Mouse (Mus musculus) intestine, postnatal 0 days (tissue): Measurements from ENCODE around the gene Ubxn7. TPM values are rescaled to one million over a fixed set of nuclear protein-coding genes. Genes with fewer than 3 reads are reported as not detected.

Experiments used
- ATAC-seq: fragments of 200-750 bp; cut with Nextera tagmentation; 2 replicates; pipeline ENCODE4 v1.8.0; 2017; ENCODE audit warnings: mild to moderate bottlenecking, moderate TSS enrichment, moderate library complexity
- H3K27ac ChIP-seq: fragments of 300-500 bp; sonication (generic); 2 replicates; pipeline ENCODE4 v1.5.1; 2014; ENCODE audit warnings: mild to moderate bottlenecking, low read depth, low read length, moderate library complexity
- H3K27me3 ChIP-seq: fragments of 300-500 bp; sonication (generic); replicated peaks from 2 replicates; pipeline ENCODE4 v1.6.1; 2014; ENCODE audit warnings: low read length, mixed read lengths; ENCODE audit not compliant: control insufficient read depth, insufficient read depth
- H3K36me3 ChIP-seq: fragments of 300-500 bp; sonication (generic); 2 replicates; pipeline ENCODE4 v1.6.1; 2014; ENCODE audit warnings: mild to moderate bottlenecking, moderate library complexity; ENCODE audit not compliant: control insufficient read depth, insufficient read depth
- H3K4me1 ChIP-seq: fragments of 300-500 bp; sonication (generic); replicated peaks from 2 replicates; pipeline ENCODE4 v1.6.1; 2014; ENCODE audit warnings: antibody characterized with exemption, low read length, mixed read lengths; ENCODE audit not compliant: control insufficient read depth, insufficient read depth
- H3K4me2 ChIP-seq: fragments of 300-500 bp; sonication (generic); replicated peaks from 2 replicates; pipeline ENCODE4 v1.6.1; 2014; ENCODE audit warnings: low read depth, mild to moderate bottlenecking, moderate library complexity
- H3K4me3 ChIP-seq: fragments of 300-500 bp; sonication (generic); 2 replicates; pipeline ENCODE4 v1.5.1; 2014; ENCODE audit warnings: low read depth, low read length
- H3K9ac ChIP-seq: fragments of 300-500 bp; sonication (generic); 2 replicates; pipeline ENCODE4 v1.6.1; 2014; ENCODE audit warnings: mild to moderate bottlenecking, low read depth, low read length
- H3K9me3 ChIP-seq: fragments of 300-500 bp; sonication (generic); 2 replicates; pipeline ENCODE4 v1.6.1; 2016; ENCODE audit warnings: mixed run types; ENCODE audit not compliant: control insufficient read depth
- CTCF ChIP-seq: sonication (generic); IDR thresholded peaks from 2 replicates; pipeline ENCODE4 v1.5.1; 2016; ENCODE audit warnings: low read depth, mild to moderate bottlenecking, control low read depth, antibody characterized with exemption, moderate library complexity
- WGBS: fragments of 180-500 bp; shearing (Covaris S2); extraction: QIAGEN DNeasy Blood & Tissue Kit; methylation state at CpG from one replicate; pipeline ENCODE4 v1.1.7; 2014; 5-methylcytosine and 5-hydroxymethylcytosine counted together
- polyA plus RNA-seq: library from polyadenylated mRNA; unstranded; fragments of >200 nt; fragmentation: Nextera tagmentation; extraction: Ambion mirVana; gene quantifications from 2 replicates; pipeline ENCODE4 v1.2.1, GENCODE M21; 2015

Ubxn7 gene
- polyA plus RNA-seq, 1 experiment from 2014 or later: 6.8 TPM

DNA sequence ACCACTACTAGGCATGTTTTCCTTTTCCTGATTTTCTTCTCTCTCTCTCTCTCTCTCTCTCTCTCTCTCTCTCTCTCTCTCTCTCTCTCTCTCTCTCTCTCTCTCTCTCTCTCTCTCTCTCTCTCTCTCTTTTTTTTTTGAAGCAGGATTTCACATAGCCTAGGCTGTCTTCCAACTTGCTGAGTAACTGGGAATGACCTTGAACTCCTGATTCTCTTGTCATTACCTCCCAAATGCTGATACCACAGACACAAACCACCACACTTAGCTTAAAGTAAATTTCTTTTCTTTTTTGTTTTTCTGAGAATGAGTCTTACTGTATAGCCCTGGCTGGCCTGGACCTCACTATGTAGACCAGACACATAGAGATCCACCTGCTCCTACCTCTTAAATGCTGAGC is 102.6 kb downstream of the Ubxn7 start:
- H3K4me1 ChIP-seq: peaks cover 2% of the 10 kb centered on the region; the same call in 1 of the 2 replicates
- no peak overlapping the region for H3K9ac ChIP-seq
- no peak for ATAC-seq
- H3K27ac ChIP-seq: no peak overlapping the region
- H3K4me3 ChIP-seq: no peak overlapping the region
- H3K4me2 ChIP-seq: no peak overlapping the region
- peaks cover 5% of the 10 kb centered on the region; the same call in 1 of the 2 replicates for H3K36me3 ChIP-seq
- no peaks in the 10 kb centered on the region for H3K9me3 ChIP-seq
- no peaks in the 10 kb centered on the region for H3K27me3 ChIP-seq
- no peak for TF ChIP-seq CTCF

DNA sequence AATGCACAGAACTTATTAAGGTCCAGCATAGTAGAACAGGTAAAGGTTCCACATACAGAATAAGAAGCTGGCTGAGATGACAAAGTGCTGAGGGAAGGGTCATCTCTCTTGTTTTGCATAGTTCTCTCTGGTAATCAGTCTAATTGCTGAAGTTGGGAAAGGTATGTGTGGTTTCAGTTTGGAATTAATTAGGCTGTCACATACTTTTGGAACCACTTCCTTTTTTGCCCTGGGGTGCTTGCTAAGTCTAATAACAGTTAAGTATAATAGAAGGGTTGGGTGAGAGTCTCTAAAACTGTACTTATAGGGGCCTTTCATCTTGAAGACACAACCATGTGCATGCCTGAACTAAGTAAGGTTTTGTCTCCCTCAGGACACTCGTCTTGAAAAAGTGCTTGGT is 104.6 kb downstream of the Ubxn7 start:
- WGBS: 61% methylated on average over 1 of the region's 1 CpGs
- ATAC-seq: no peak
- Histone ChIP-seq H3K36me3 (peaks cover 5% of the 10 kb centered on the region), H3K4me3 (no peak overlapping the region), H3K4me2 (no peak overlapping the region), H3K4me1 (no peaks in the 10 kb centered on the region), H3K9me3 (no peaks in the 10 kb centered on the region), H3K27ac (no peak overlapping the region), H3K9ac (no peak overlapping the region), H3K27me3 (no peaks in the 10 kb centered on the region)
- TF ChIP-seq CTCF: no peak

DNA sequence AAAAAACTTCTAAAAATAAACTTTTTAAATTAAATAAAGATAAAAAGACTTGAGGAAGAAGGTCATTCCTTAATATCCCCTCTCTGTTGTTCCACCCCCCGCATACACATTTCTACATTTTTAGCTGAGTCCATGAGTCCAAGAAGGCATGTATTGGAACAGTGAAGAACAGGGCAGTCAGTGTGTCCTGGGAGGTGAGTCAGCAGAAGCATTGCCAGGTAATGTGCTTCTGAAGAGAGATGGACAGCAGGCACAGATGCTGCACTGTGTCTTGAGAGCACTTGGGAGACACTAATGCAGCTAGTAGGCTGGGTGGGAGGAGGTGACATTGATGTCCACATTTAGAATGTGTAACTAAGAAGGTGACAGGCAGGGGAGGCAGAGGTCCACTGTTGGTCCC is 105.2 kb downstream of the Ubxn7 start:
- H3K4me3 ChIP-seq: no peak overlapping the region
- ATAC-seq: no peak; the same call in 1 of the 2 replicates
- no peak overlapping the region for H3K9ac ChIP-seq
- no peak overlapping the region for H3K4me2 ChIP-seq
- no peak overlapping the region; the same call in 1 of the 2 replicates for H3K27ac ChIP-seq
- H3K36me3 ChIP-seq: peaks cover 5% of the 10 kb centered on the region
- H3K4me1 ChIP-seq: no peaks in the 10 kb centered on the region
- H3K27me3 ChIP-seq: no peaks in the 10 kb centered on the region
- no peak for TF ChIP-seq CTCF
- H3K9me3 ChIP-seq: no peaks in the 10 kb centered on the region
- 95% methylated on average over 1 of the region's 1 CpGs for WGBS

DNA sequence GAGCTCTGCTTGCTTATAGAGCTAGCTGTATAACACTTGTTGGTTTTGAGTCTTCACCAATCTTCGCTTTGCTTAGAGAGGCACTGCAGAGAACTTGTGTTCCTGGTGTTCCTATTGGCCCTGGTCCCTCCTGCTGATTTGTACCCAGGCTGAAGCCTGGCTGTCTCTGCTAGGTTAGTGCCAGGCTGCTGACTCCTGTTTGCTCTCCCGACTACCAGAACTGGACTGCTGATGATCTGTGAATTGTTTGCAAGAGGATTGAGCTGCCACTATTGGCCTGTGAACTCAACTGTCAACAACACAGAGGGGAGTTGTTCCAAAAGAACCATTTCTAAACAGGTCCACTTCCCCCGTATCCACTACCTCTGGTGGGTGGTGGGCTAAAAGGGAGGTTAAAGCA is 109.4 kb downstream of the Ubxn7 start:
- 0 out of 2 replicates have a peak, but pooled peaks cover 2% of the 10 kb centered on the region for H3K4me1 ChIP-seq
- no peaks in the 10 kb centered on the region for H3K27me3 ChIP-seq
- no peak overlapping the region for H3K4me2 ChIP-seq
- WGBS: 85% methylated on average over 3 of the region's 3 CpGs
- H3K27ac ChIP-seq: peak overlapping the region; percentile 30; the same call in 1 of the 2 replicates
- TF ChIP-seq CTCF: no peak
- ATAC-seq: no peak
- H3K9me3 ChIP-seq: no peaks in the 10 kb centered on the region
- H3K36me3 ChIP-seq: peaks cover 5% of the 10 kb centered on the region
- no peak overlapping the region for H3K4me3 ChIP-seq
- no peak overlapping the region for H3K9ac ChIP-seq

Other genes starting within 250 kb of the Ubxn7 start
- 68.1 and 71.6 TPM in 2 replicates for gene Pigx, start 232.5 kb upstream of the Ubxn7 start, polyA plus RNA-seq
- gene Cep19, start 232.5 kb upstream of the Ubxn7 start, polyA plus RNA-seq: 22.3 and 23.0 TPM in 2 replicates
- 4.7 and 4.8 TPM in 2 replicates for gene Nrros, start 166.7 kb upstream of the Ubxn7 start, polyA plus RNA-seq
- 0.13 TPM in 1 of 2 replicates, not detected in the other for gene Bex6, start 152.4 kb upstream of the Ubxn7 start, polyA plus RNA-seq
- gene Fbxo45, start 85.1 kb upstream of the Ubxn7 start, polyA plus RNA-seq: 4.9 and 5.1 TPM in 2 replicates
- 10.7 and 11.8 TPM in 2 replicates for gene Wdr53, start 85.0 kb upstream of the Ubxn7 start, polyA plus RNA-seq
- not detected in 2 replicates for gene Smco1, start 60.8 kb upstream of the Ubxn7 start, polyA plus RNA-seq
- 11.9 and 14.2 TPM in 2 replicates for gene Rnf168, start 54.8 kb upstream of the Ubxn7 start, polyA plus RNA-seq
- not detected in 2 replicates for gene Tm4sf19, start 68.2 kb downstream of the Ubxn7 start, polyA plus RNA-seq
- 29.4 and 30.2 TPM in 2 replicates for gene Tctex1d2, start 87.4 kb downstream of the Ubxn7 start, polyA plus RNA-seq
- gene Pcyt1a, start 98.7 kb downstream of the Ubxn7 start, polyA plus RNA-seq: 114 and 120 TPM in 2 replicates
- gene Slc51a, start 155.6 kb downstream of the Ubxn7 start, polyA plus RNA-seq: 292 and 346 TPM in 2 replicates
- 3.8 and 4.7 TPM in 2 replicates for gene Zdhhc19, start 164.0 kb downstream of the Ubxn7 start, polyA plus RNA-seq